Mouse (Mus musculus) kidney, embryonic 16.5 days (tissue): Measurements from ENCODE around the gene Tmc7. TPM values are rescaled to one million over a fixed set of nuclear protein-coding genes. Genes with fewer than 3 reads are reported as not detected.

Source experiments
- polyA plus RNA-seq: library from polyadenylated mRNA; unstranded; fragments of >200 nt; fragmentation: Nextera tagmentation; extraction: Ambion mirVana; gene quantifications from 2 replicates; pipeline ENCODE4 v1.2.1, GENCODE M21; 2015

Gene Tmc7
- polyA plus RNA-seq, 1 experiment from 2014 or later = 2.6 TPM

Other genes starting within 250 kb of the Tmc7 start
- gene Syt17, start 136.5 kb downstream of the Tmc7 start, polyA plus RNA-seq = 12.6 and 13.3 TPM in 2 replicates
- 3.8 and 4.7 TPM in 2 replicates for gene Itpripl2, start 92.8 kb downstream of the Tmc7 start, polyA plus RNA-seq
- gene Coq7, start 51.4 kb downstream of the Tmc7 start, polyA plus RNA-seq = 144 and 158 TPM in 2 replicates
- gene Tmc5, start 12.6 kb upstream of the Tmc7 start, polyA plus RNA-seq = 0.27 and 0.36 TPM in 2 replicates
- 106 and 109 TPM in 2 replicates for gene Gde1, start 121.0 kb upstream of the Tmc7 start, polyA plus RNA-seq
- gene Ccp110, start 127.8 kb upstream of the Tmc7 start, polyA plus RNA-seq = 20.0 and 21.1 TPM in 2 replicates
- 72.8 and 81.0 TPM in 2 replicates for gene Vps35l, start 155.5 kb upstream of the Tmc7 start, polyA plus RNA-seq